Mouse (Mus musculus): ENCODE data around the gene Gm10638.

Gm10638 gene

DNA sequence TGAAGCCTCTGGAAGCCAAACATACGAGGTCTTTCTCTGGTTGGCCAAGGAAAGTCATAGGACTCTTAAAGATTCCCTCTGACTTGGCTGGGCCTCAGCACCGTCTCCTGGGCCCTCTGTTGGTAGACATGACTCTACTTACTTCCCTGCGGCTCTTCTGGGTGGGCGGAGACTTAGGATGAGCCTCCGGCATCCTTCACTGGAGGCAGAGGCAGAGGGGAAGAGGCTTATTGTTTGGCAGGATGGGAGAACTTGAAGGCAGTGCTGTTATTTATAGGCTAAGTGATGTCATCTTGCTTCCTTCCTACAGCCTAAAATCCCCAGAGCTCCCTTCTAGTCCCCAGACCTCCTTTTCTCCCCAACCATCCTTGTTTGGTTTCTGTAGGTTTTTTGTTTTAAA lies 41.0 kb downstream of the Gm10638 start:
- DNase-seq (ENCODE audit: low read depth): no peak

- no peak for DNase-seq (ENCODE audit: low read depth)
Measured at GRCm38 (mm10) chr8:86787891-86788420, 42.5 kb downstream of the Gm10638 start.

GRCm38 (mm10) chr8:86789576-86789975 lies 44.1 kb downstream of the Gm10638 start:
- DNase-seq (ENCODE audit: low read depth): no peak

- no peak for DNase-seq (ENCODE audit: low read depth)
Measured at GRCm38 (mm10) chr8:86791542-86791941, 46.0 kb downstream of the Gm10638 start.

GRCm38 (mm10) chr8:86794716-86795115 lies 49.2 kb downstream of the Gm10638 start:
- DNase-seq (ENCODE audit: low read depth): peak; percentile 23

Data from 416B (cell line).